Mouse (Mus musculus) heart, embryonic 14.5 days (tissue): ENCODE data around the gene Ipo13. TPM values are rescaled to one million over a fixed set of nuclear protein-coding genes. Genes with fewer than 3 reads are reported as not detected.

ENCODE experiments used
- ATAC-seq: fragments of 200-750 bp; cut with Nextera tagmentation; 2 replicates; pipeline ENCODE4 v1.8.0; 2017; ENCODE audit warnings: low read depth, moderate TSS enrichment; ENCODE audit not compliant: insufficient number of reproducible peaks, insufficient read depth, low FRiP score
- H3K27ac ChIP-seq, 2 experiments: fragments of 200-500 bp in 1 of 2; fragments of 300-500 bp in 1 of 2; sonication (generic) in 1 of 2; replicated peaks in 1 of 2; 2 replicates each; pipeline ENCODE4 v1.5.1; 2012 to 2014; ENCODE audit warnings: low read depth in 2 of 2, low read length in 2 of 2, control low read depth in 1 of 2, mild to moderate bottlenecking in 1 of 2, mixed read lengths in 1 of 2; ENCODE audit not compliant: control insufficient read depth in 1 of 2, insufficient read depth in 1 of 2
- H3K27me3 ChIP-seq: fragments of 300-500 bp; sonication (generic); 2 replicates; pipeline ENCODE4 v1.6.1; 2014; ENCODE audit warnings: mild to moderate bottlenecking, low read length, control low read depth; ENCODE audit not compliant: control insufficient read depth, insufficient read depth
- H3K36me3 ChIP-seq: fragments of 300-500 bp; sonication (generic); 2 replicates; pipeline ENCODE4 v1.6.1; 2014; ENCODE audit warnings: mild to moderate bottlenecking, control low read depth, low read length, mixed read lengths; ENCODE audit not compliant: control insufficient read depth, insufficient read depth
- H3K4me1 ChIP-seq, 2 experiments: fragments of 200-500 bp in 1 of 2; fragments of 300-500 bp in 1 of 2; sonication (generic) in 1 of 2; 2 replicates each; pipeline ENCODE4 v1.6.1; 2012 to 2014; ENCODE audit warnings: low read length in 2 of 2, control low read depth in 1 of 2, mixed read lengths in 1 of 2; ENCODE audit not compliant: control insufficient read depth in 2 of 2, insufficient read depth in 2 of 2
- H3K4me2 ChIP-seq: fragments of 300-500 bp; sonication (generic); 2 replicates; pipeline ENCODE4 v1.6.1; 2014; ENCODE audit warnings: mild to moderate bottlenecking, low read length
- H3K4me3 ChIP-seq, 2 experiments: fragments of 200-500 bp in 1 of 2; fragments of 300-500 bp in 1 of 2; sonication (generic) in 1 of 2; 2 replicates each; pipeline ENCODE4 v1.5.1; 2012 to 2014; ENCODE audit warnings: low read length in 2 of 2, mild to moderate bottlenecking in 2 of 2, control low read depth in 1 of 2, low read depth in 1 of 2, moderate library complexity in 1 of 2; ENCODE audit not compliant: control insufficient read depth in 1 of 2, insufficient read depth in 1 of 2
- H3K9ac ChIP-seq: fragments of 300-500 bp; sonication (generic); 2 replicates; pipeline ENCODE4 v1.6.1; 2014; ENCODE audit warnings: mild to moderate bottlenecking, low read length
- H3K9me3 ChIP-seq: fragments of 300-500 bp; sonication (generic); 2 replicates; pipeline ENCODE4 v1.6.1; 2016; ENCODE audit warnings: low read length, control low read depth; ENCODE audit not compliant: control insufficient read depth
- WGBS: fragments of 180-500 bp; shearing (Covaris S2); extraction: QIAGEN DNeasy Blood & Tissue Kit; methylation state at CpG from one replicate; pipeline ENCODE4 v1.1.7; 2014; 5-methylcytosine and 5-hydroxymethylcytosine counted together
- polyA plus RNA-seq: library from polyadenylated mRNA; unstranded; fragments of >200 nt; fragmentation: Nextera tagmentation; extraction: Ambion mirVana; gene quantifications from 2 replicates; pipeline ENCODE4 v1.2.1, GENCODE M21; 2014

The Ipo13 gene
- polyA plus RNA-seq, 1 experiment from 2014 or later, result 36.4 TPM

DNA sequence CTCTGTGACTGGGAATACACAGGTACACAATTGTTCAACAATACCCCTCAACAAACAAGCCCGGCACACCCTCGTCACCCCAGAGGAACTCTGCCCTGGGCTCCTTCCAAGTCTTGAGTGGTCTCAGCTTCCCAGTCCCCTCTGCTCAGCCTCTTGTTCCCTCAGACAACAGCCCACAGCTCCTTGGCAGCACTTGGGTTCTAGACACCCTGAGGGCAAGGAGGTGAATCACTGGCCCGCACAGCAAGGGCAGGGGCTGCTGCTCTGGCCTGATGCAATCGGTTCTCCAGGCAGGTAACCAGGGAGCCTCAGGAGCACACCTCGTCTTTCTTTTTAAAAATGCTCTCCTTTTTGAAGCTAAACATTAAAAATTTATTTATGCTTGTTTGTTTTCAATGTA, 18.4 kb upstream of the Ipo13 start:
- Histone ChIP-seq H3K9ac (no peak overlapping the region), H3K27ac (no peak overlapping the region), H3K4me1 (peaks cover 11 to 16% of the 10 kb centered on the region in 2 experiments; a peak in 3 of 4 replicates), H3K9me3 (0 out of 2 replicates have a peak, but pooled peaks cover 3% of the 10 kb centered on the region), H3K4me2 (no peak overlapping the region), H3K36me3 (0 out of 2 replicates have a peak, but pooled peaks cover 9% of the 10 kb centered on the region), H3K4me3 (no peak overlapping the region), H3K27me3 (peaks cover 14% of the 10 kb centered on the region)
- no peak for ATAC-seq
- WGBS, result 85% methylated on average over 5 of the region's 5 CpGs

DNA sequence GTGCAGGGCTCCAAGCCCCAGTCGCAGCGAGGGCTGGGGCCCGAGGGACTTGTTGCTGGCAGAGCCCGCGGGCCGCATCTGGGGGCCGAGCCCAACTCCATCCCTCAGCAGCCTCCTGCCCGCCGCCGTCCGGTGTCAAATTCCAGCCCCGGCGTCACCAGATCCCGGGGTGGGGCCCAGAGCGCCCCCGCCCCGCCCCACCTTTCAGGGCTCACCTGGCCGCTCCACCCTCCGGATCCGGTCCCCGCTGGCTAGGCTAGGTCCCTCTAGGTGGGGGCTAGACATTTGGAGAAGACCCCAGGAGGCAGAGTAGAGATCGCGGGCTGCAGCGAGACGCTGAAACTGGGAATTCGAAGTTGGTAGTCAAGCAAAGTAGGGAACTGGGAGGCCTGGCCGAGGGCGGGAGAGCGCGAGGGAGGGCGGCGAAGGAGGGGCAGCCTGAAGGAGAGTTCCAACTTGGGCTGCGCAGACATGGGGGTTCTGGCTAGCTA, 14.6 kb upstream of the Ipo13 start, which contains the start of gene Artn:
Gene Artn (minus strand): TSS at position 373 of the 491 bp plus-strand sequence.
- peak within 1 kb of the TSS; percentile 54 for H3K9ac ChIP-seq
- peaks cover 42% of the 10 kb centered on the region for H3K27me3 ChIP-seq
- 0 out of 2 replicates have a peak, but pooled peaks cover 9% of the 10 kb centered on the region for H3K36me3 ChIP-seq
- peak within 1 kb of the TSS; percentile 39 to 41 for H3K4me3 ChIP-seq
- ATAC-seq, result no peak
- WGBS, result under 1% methylated on average over 33 of the region's 33 CpGs
- H3K27ac ChIP-seq, result no peak within 1 kb of the TSS
- H3K4me2 ChIP-seq, result peak within 1 kb of the TSS; percentile 77
- H3K4me1 ChIP-seq, result peaks cover 18 to 24% of the 10 kb centered on the region in 2 experiments; a peak in 3 of 4 replicates
- 0 out of 2 replicates have a peak, but pooled peaks cover 3% of the 10 kb centered on the region for H3K9me3 ChIP-seq

DNA sequence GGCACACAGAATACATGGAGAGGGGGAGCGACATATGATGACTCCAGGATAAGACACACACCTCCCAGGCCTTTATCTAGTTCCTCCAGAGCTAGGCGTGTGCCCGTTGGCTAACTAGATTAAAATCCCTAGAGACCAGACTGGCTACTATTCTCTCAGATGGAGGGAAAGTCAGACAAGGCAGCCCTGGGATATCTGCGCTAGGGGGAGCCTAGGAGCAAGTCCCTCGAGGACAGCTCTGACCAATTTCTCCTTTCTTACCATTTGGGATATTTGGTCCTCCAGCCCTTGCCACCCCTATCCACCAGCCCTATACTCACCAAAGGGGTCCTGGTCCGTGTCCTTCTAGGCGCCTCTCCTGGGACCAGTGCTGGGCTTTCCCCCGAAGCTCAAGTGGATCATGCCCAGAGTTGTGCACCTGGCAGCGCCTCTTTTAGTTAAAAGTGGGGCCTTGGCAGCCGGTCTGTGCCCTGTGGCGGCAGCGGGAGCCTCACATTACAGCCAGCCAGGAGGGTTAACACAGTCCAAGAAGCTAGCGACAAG, 14.0 kb upstream of the Ipo13 start:
- 0 out of 2 replicates have a peak, but pooled peaks cover 3% of the 10 kb centered on the region for H3K9me3 ChIP-seq
- H3K36me3 ChIP-seq, result 0 out of 2 replicates have a peak, but pooled peaks cover 9% of the 10 kb centered on the region
- 2% methylated on average over 13 of the region's 13 CpGs for WGBS
- H3K4me1 ChIP-seq, result peaks cover 24 to 30% of the 10 kb centered on the region in 2 experiments
- H3K4me3 ChIP-seq, result peak overlapping the region; percentile 39 to 41
- H3K9ac ChIP-seq, result peak overlapping the region; percentile 54; the same call in 1 of the 2 replicates
- H3K27ac ChIP-seq, result no peak overlapping the region
- peaks cover 42% of the 10 kb centered on the region for H3K27me3 ChIP-seq
- ATAC-seq, result no peak
- H3K4me2 ChIP-seq, result peak overlapping the region; percentile 77

DNA sequence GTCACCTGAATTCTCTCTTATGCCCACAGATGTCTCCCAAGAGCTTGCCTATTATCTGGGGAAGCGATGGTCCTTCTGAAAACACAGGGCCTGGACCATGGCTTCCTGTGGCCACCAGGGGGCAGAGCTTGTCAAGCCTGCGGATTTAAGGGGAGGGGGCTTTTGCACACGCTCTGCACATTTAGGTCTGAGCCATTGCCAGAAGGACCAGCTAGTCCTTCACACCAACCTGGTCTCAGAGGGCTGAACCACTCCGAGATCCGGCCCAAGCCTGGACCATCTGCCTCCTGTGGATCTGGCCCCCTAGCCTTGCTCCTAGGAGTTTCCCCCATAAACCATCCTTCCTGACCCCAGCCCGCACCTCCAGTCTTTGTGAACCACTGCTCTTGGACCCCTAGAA, 13.4 kb upstream of the Ipo13 start:
- ATAC-seq, result no peak
- Histone ChIP-seq H3K27me3 (peaks cover 42% of the 10 kb centered on the region), H3K4me2 (no peak overlapping the region), H3K4me1 (peaks cover 27 to 34% of the 10 kb centered on the region in 2 experiments), H3K36me3 (0 out of 2 replicates have a peak, but pooled peaks cover 9% of the 10 kb centered on the region), H3K9me3 (0 out of 2 replicates have a peak, but pooled peaks cover 3% of the 10 kb centered on the region), H3K9ac (no peak overlapping the region), H3K27ac (no peak overlapping the region), H3K4me3 (no peak overlapping the region)
- WGBS, result 18% methylated on average over 6 of the region's 6 CpGs

DNA sequence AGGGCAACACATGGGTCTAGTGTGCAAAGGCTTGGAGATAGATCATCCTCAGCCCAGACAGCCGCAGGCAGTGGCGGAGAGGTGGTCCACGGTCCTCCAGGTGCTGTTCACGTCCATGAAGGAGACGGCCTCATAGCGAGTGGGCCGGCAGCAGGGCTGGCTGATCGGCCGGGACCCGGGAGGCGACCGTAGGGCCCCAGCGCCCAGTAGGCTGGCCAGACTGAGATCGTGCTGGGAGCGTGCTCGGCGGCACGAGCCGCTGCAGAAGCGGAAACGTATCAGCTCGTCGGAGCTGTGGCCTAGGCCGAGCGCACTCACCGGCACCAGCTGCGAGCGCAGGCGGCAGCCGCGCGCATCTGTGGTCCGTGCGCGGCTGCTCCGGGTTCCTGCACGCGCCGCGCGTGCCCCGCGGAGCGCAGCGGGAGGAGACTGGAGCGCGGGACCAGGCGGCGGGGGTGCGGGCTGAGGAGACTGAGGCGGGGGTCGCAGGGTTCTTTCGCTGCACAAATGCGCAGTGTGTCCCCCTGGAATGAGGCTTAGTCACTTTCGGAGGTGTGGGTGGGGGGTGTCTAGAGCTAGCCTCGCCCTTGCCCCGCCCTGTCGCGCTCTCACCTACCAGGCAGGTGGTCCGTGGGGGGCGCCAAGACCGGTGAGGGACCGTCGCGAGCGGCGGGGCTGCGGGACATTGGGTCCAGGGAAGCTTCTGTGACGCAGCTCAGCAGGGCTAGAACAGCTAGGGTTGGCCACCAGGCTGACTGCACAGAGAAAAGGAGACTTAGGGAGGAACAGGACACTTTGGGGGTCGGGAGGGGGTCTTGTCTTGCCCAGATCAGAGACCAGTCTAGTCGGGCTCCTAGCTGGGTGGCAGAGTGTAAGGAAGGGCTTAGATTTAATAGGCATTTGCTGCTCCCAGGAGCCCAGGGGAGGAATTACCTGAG, 12.0 kb upstream of the Ipo13 start:
- 1% methylated on average over 70 of the region's 71 CpGs for WGBS
- peaks cover 42% of the 10 kb centered on the region for H3K27me3 ChIP-seq
- no peak overlapping the region for H3K27ac ChIP-seq
- H3K4me2 ChIP-seq, result peak overlapping the region; percentile 77
- peak; percentile 48; the same call in 1 of the 2 replicates for ATAC-seq
- H3K9me3 ChIP-seq, result 0 out of 2 replicates have a peak, but pooled peaks cover 3% of the 10 kb centered on the region
- H3K36me3 ChIP-seq, result 0 out of 2 replicates have a peak, but pooled peaks cover 1% of the 10 kb centered on the region
- H3K4me3 ChIP-seq, result peak overlapping the region; percentile 41 to 55
- H3K4me1 ChIP-seq, result peaks cover 30 to 38% of the 10 kb centered on the region in 2 experiments
- peak overlapping the region; percentile 64 for H3K9ac ChIP-seq

DNA sequence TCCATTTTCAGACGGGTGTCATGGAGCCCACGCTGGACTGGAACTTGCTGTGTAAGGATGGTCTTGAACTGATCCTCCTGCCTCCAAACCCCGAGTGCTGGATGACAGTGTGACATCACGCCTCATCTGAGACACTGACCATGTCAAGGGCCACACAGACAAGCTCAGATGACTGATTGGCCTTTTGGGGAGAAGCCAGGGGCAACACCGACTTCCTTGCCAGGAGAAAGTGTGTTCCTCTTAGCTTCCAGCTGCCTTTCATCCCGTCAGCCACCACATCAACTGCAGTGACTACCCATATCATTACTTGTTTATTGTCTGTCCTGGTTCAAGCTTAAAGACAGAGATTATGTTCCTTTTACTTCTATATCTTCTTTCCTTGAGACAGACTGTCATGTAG, 10.1 kb upstream of the Ipo13 start:
- H3K4me1 ChIP-seq, result peaks cover 32 to 38% of the 10 kb centered on the region in 2 experiments
- H3K9me3 ChIP-seq, result no peaks in the 10 kb centered on the region
- no peak overlapping the region for H3K27ac ChIP-seq
- 66% methylated on average over 4 of the region's 6 CpGs for WGBS
- peaks cover 35% of the 10 kb centered on the region for H3K27me3 ChIP-seq
- no peak for ATAC-seq
- H3K4me3 ChIP-seq, result no peak overlapping the region
- no peak overlapping the region for H3K9ac ChIP-seq
- no peak overlapping the region for H3K4me2 ChIP-seq
- H3K36me3 ChIP-seq, result no peaks in the 10 kb centered on the region

DNA sequence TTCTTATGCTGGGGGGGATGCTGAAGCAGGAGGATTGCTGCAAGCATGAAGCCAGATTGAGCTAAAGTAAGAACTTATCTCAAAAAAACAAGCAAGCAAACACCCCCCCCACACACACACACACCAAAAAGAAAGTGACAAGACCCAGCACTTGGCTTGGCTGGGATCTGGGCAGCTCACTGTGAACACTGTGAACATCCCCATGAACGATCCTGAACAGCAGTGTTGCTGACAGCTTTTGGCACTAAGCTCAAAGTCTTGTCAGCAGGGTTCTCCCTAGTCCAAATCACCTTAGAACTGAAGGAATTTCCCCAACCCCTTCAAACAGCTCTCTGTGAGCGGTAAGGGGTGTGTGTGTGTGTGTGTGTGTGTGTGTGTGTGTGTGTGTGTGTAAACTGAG, 8.7 kb upstream of the Ipo13 start:
- Histone ChIP-seq H3K27ac (peak overlapping the region in 1 of 2 experiments; percentile 39; a peak in 1 of 4 replicates), H3K9me3 (no peaks in the 10 kb centered on the region), H3K27me3 (peaks cover 30% of the 10 kb centered on the region), H3K4me3 (no peak overlapping the region), H3K4me2 (no peak overlapping the region), H3K36me3 (no peaks in the 10 kb centered on the region), H3K4me1 (peaks cover 27 to 30% of the 10 kb centered on the region in 2 experiments), H3K9ac (no peak overlapping the region)
- 4% methylated on average over 2 of the region's 2 CpGs for WGBS
- ATAC-seq, result peak; percentile 37
